Mouse (Mus musculus) liver, embryonic 13.5 days (tissue): ENCODE results near the gene 4930432M17Rik. TPM values are rescaled to one million over a fixed set of nuclear protein-coding genes. Genes with fewer than 3 reads are reported as not detected.
A peak's percentile ranks its signal among the peaks of the same experiment; 100 is the strongest.

ENCODE experiments used
- ATAC-seq: fragments of 200-750 bp; cut with Nextera tagmentation; 2 replicates; pipeline ENCODE4 v1.8.0; 2017; ENCODE audit warnings: low read depth, mild to moderate bottlenecking, moderate number of reproducible peaks, moderate library complexity
- DNase-seq: peaks from one replicate; pipeline ENCODE4 v3.0.0; 2022
- H3K27ac ChIP-seq: fragments of 300-500 bp; sonication (generic); 2 replicates; pipeline ENCODE4 v1.5.1; 2015; ENCODE audit warnings: moderate library complexity, mild to moderate bottlenecking, inconsistent platforms
- H3K27me3 ChIP-seq: fragments of 300-500 bp; sonication (generic); 2 replicates; pipeline ENCODE4 v1.6.1; 2015; ENCODE audit warnings: mild to moderate bottlenecking, inconsistent platforms
- H3K36me3 ChIP-seq: fragments of 300-500 bp; sonication (generic); 2 replicates; pipeline ENCODE4 v1.6.1; 2015; ENCODE audit warnings: mild to moderate bottlenecking, inconsistent platforms
- H3K4me1 ChIP-seq: fragments of 300-500 bp; sonication (generic); replicated peaks from 2 replicates; pipeline ENCODE4 v1.6.1; 2015; ENCODE audit warnings: inconsistent platforms
- H3K4me2 ChIP-seq: fragments of 300-500 bp; sonication (generic); 2 replicates; pipeline ENCODE4 v1.6.1; 2015; ENCODE audit warnings: inconsistent platforms, mild to moderate bottlenecking, moderate library complexity
- H3K4me3 ChIP-seq: fragments of 300-500 bp; sonication (generic); replicated peaks from 2 replicates; pipeline ENCODE4 v1.5.1; 2015; ENCODE audit warnings: mild to moderate bottlenecking, inconsistent platforms
- H3K9ac ChIP-seq: fragments of 300-500 bp; sonication (generic); 2 replicates; pipeline ENCODE4 v1.6.1; 2015; ENCODE audit warnings: mild to moderate bottlenecking, inconsistent platforms
- H3K9me3 ChIP-seq: fragments of 300-500 bp; sonication (generic); replicated peaks from 2 replicates; pipeline ENCODE4 v1.6.1; 2016; ENCODE audit warnings: inconsistent platforms
- WGBS: fragments of 180-500 bp; shearing (Covaris S2); methylation state at CpG from one replicate; pipeline ENCODE4 v1.1.7; 2015; ENCODE audit not compliant: insufficient replicate concordance; 5-methylcytosine and 5-hydroxymethylcytosine counted together
- polyA plus RNA-seq: library from polyadenylated mRNA; unstranded; fragments of >200 nt; fragmentation: Nextera tagmentation; extraction: Ambion mirVana; gene quantifications from 2 replicates; pipeline ENCODE4 v1.2.1, GENCODE M21; 2015

Gene 4930432M17Rik
- polyA plus RNA-seq, 1 experiment from 2014 or later, result not detected

DNA sequence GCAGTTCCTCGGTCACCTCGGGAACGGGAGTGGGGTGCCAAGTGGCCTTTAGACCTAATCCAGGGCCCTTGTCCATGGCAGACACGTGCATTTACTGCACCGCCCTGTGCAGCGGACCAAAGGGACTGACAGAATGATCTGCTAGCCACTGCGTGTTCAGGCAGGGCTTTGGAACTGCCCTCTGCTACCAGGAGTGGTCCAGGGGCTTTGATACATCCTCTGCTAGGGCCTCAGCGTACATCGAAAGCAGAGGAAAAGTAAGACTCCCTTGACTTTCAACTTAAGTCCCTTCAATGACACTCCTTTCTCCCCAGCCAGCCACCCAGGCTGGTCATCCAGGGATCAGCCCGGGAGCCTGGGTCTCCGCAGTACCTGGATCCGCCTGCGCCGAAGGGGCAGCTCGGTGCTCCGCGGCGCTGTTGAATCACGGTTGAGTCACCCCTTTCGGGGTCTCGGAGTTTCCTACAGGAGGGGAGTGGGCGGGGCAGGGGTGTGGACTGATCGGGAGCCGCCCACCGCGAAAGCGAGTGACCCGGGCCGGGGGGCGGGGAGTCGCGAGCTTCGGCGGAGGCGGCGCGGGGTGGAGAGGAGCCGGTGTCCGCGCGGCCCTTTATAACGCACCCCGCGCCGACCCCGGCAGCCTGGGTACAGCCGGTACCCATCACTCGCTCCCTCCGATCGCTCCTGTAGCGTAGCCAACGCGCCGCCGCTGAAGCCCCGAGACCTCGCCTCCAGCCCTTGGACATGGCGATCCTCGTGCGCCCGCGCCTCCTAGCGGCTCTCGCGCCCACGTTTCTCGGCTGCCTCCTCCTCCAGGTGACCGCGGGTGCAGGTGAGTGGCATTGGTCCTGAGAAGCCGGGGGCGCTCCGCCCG lies 52.6 kb downstream of the 4930432M17Rik start, which contains the start of gene F3:
F3 (plus strand) TSS at position 567 of the 874 bp plus-strand sequence.
- Histone ChIP-seq H3K27ac (no peak within 1 kb of the TSS), H3K4me2 (peak within 1 kb of the TSS; percentile 73), H3K9me3 (no peaks in the 10 kb centered on the region), H3K4me3 (peak within 1 kb of the TSS; percentile 58), H3K27me3 (peaks cover 43% of the 10 kb centered on the region), H3K4me1 (peaks cover 16% of the 10 kb centered on the region), H3K9ac (0 out of 2 replicates have a peak within 1 kb of the TSS, but pooled peaks have one; percentile 15), H3K36me3 (no peaks in the 10 kb centered on the region)
- DNase-seq (peak; percentile 5), ATAC-seq (peak; percentile 55)
- under 1% methylated on average over 71 of the region's 73 CpGs for WGBS

DNA sequence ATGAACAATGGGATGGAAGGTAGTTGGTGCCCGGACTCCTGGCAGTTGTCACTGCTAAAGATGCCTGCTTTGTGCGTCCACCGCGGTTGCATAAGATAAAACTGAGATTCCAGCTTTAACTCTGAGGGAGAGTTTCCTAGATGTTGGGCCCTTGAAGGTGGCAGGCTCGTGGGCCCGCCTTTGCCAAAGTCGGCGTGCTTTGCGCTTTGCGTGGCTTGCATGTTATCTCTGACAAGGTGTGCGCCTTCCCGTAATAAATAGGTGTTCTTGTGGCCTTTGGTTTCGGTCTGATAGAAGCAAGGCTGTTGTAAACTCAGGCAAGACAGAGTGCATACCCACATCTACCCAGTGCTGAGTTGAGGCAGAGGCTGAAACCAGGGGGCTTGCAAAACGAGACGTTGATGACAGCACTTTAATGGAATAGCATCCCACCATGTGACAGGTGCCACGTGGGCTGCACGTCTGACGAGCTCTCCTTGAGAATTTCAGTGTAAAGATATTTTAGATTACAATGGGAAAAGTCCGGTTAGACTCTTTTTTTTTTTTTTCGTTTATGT lies 53.5 kb downstream of the 4930432M17Rik start:
- DNase-seq, result no peak
- H3K27ac ChIP-seq, result no peak overlapping the region
- peaks cover 43% of the 10 kb centered on the region for H3K27me3 ChIP-seq
- no peak for ATAC-seq
- H3K9me3 ChIP-seq, result no peaks in the 10 kb centered on the region
- H3K4me1 ChIP-seq, result peaks cover 16% of the 10 kb centered on the region
- no peak overlapping the region for H3K9ac ChIP-seq
- H3K4me2 ChIP-seq, result peak overlapping the region; percentile 73
- no peaks in the 10 kb centered on the region for H3K36me3 ChIP-seq
- 11% methylated on average over 20 of the region's 20 CpGs for WGBS
- peak overlapping the region; percentile 58 for H3K4me3 ChIP-seq

- ATAC-seq (no peak), DNase-seq (no peak)
- Histone ChIP-seq H3K27ac (no peak overlapping the region), H3K4me3 (no peak overlapping the region), H3K9ac (no peak overlapping the region), H3K27me3 (peaks cover 43% of the 10 kb centered on the region), H3K36me3 (no peaks in the 10 kb centered on the region), H3K4me2 (no peak overlapping the region), H3K4me1 (peaks cover 16% of the 10 kb centered on the region), H3K9me3 (no peaks in the 10 kb centered on the region)
- WGBS, result 47% methylated on average over 12 of the region's 12 CpGs
These were observed 54.0 kb downstream of the 4930432M17Rik start for GRCm38 (mm10) chr3:121724553-121724952.

DNA sequence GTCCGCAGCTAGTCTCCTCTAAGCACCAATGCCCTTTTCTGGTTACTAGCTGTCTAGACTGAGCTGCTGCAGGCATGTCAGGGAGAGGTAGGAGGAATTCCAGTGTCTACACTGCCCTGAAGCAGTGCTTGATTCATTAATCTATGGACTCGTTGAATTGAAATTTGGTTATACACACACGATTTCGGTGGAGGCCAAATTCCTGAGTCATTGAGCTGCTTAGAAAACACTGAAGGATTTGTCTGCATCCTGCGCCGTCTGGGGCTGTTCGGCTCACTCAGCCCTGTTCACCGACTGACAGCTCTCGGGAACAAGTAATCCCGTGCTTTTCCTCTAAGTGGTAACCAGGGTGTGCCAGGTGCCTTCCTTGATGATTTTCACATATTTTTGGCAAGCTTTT lies 55.1 kb downstream of the 4930432M17Rik start:
- Histone ChIP-seq H3K4me1 (peaks cover 16% of the 10 kb centered on the region), H3K4me2 (no peak overlapping the region), H3K9ac (no peak overlapping the region), H3K9me3 (no peaks in the 10 kb centered on the region), H3K4me3 (no peak overlapping the region), H3K27ac (no peak overlapping the region), H3K27me3 (peaks cover 43% of the 10 kb centered on the region), H3K36me3 (no peaks in the 10 kb centered on the region)
- DNase-seq (no peak), ATAC-seq (no peak)
- WGBS, result 74% methylated on average over 10 of the region's 10 CpGs

DNA sequence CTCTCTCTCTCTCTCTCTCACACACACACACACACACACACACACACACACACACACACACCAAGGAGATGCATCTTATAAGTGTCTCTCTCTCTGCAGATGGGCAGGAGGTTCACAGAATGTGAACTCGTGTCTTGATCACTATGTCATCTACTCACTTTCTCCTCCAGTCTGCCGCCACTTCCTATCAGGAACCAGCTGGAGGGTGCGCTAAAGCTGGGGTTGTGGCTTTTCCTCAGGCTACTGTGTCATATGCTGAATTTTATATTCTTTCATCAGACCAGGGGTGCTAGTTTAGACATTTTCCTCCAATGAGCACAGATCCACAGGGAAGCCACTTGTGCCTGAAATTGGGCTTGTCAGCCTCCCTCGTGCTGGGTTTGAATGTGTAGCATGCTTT lies 59.1 kb downstream of the 4930432M17Rik start:
- 34% methylated on average over 4 of the region's 4 CpGs for WGBS
- no peak overlapping the region for H3K4me2 ChIP-seq
- no peak overlapping the region for H3K4me3 ChIP-seq
- no peaks in the 10 kb centered on the region for H3K36me3 ChIP-seq
- no peak for DNase-seq
- no peaks in the 10 kb centered on the region for H3K4me1 ChIP-seq
- ATAC-seq, result no peak
- no peak overlapping the region for H3K27ac ChIP-seq
- no peak overlapping the region for H3K9ac ChIP-seq
- H3K9me3 ChIP-seq, result no peaks in the 10 kb centered on the region
- H3K27me3 ChIP-seq, result peaks cover 6% of the 10 kb centered on the region

Other genes with a start within 250 kb of the 4930432M17Rik start
- gene Cnn3, start 244.3 kb upstream of the 4930432M17Rik start, polyA plus RNA-seq, result 109 and 120 TPM in 2 replicates
- 6.2 and 6.9 TPM in 2 replicates for gene Slc44a3, start 138.4 kb upstream of the 4930432M17Rik start, polyA plus RNA-seq
- 0.48 and 0.52 TPM in 2 replicates for gene F3, start 52.8 kb downstream of the 4930432M17Rik start, polyA plus RNA-seq
- 20.7 and 27.9 TPM in 2 replicates for gene Abcd3, start 144.5 kb downstream of the 4930432M17Rik start, polyA plus RNA-seq